Mouse (Mus musculus) ES-E14 (cell line): ENCODE data around the gene Macf1.

Source experiments
- CHD2 ChIP-seq: IDR thresholded peaks from 2 replicates; pipeline ENCODE4 v1.6.1; 2014; ENCODE audit warnings: mild to moderate bottlenecking, low read depth, low read length, inconsistent platforms
- MAFK ChIP-seq: IDR thresholded peaks from 2 replicates; pipeline ENCODE4 v1.6.1; 2014; ENCODE audit warnings: mild to moderate bottlenecking, low read depth, low read length, inconsistent platforms; ENCODE audit not compliant: insufficient read depth
- ZC3H11A ChIP-seq: IDR thresholded peaks from 2 replicates; pipeline ENCODE4 v1.6.1; 2012; ENCODE audit warnings: low read depth, mild to moderate bottlenecking, inconsistent platforms, low read length, borderline replicate concordance

DNA sequence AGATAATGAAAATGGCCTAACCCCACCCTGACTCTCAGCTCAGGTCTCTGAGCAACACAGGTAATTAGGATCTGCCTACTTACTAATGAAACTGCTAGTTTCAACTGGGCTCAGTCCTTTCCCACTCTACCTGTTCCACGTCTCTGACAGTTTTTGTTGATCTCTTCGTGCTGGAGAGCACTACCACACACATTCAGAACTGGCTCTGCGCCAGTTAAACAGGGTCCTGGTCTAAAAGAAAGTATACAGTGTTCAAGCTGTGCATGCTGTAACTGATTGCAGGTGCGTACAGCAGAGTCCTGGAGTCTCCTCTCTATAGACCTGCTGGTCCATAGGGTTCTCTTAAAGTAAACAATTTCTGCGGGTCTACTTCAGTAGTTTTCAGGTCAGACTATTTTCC lies 41.3 kb downstream of the Macf1 start:
- no peak for TF ChIP-seq ZC3H11A
- no peak for TF ChIP-seq MAFK
- no peak for TF ChIP-seq CHD2
